Mouse (Mus musculus): ENCODE results near the gene Lmna.

DNA sequence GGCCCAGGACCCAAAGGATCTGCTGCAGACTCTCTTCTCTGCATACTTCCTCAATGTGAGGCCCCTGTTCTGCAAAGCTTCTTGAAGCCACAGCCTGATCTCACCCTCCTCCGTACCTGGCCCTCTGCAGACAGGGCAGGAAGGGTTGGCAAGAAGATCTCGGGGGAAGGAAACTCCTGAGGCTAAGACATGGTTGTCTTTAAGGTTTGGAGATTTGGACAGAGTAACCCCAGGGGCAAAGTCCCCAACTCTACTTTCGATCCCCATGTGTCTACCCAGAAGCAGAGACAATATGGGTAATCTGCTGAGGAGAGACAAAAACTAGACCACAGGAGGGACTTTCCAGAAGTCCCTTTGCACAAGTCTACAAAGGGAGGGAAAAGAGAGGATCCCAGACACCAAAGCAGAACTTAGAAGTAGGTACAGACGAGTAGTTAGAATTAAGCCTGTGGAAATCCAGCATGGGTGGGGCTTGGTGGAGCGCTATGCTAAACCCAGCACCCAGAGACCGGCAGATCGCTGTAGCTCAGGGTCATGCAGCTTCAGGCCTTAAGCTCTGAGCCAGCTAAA lies 3.9 kb upstream of the Lmna start:
- TF ChIP-seq POLR2A (IDR thresholded peaks at IDR 0.05; ENCODE audit: insufficient read depth, low read length): no peak
- TF ChIP-seq CTCF (IDR thresholded peaks at IDR 0.05; ENCODE audit: low read depth, low read length): no peak
